Mouse (Mus musculus) layer of hippocampus, adult 8-10 months (tissue): ENCODE data around the gene Cfap43. TPM values are rescaled to one million over a fixed set of nuclear protein-coding genes. Genes with fewer than 3 reads are reported as not detected.

Experiments used
- DNase-seq, 2 experiments: peaks; one replicate each; pipeline ENCODE4 v3.0.0; 2022; ENCODE audit warnings: low spot score in 2 of 2
- total RNA-seq, 4 experiments: library from RNA; stranded (reverse); gene quantifications; 2 replicates each; pipeline ENCODE4 v1.2.4; 2022

Cfap43 gene
- total RNA-seq, 4 experiments from 2014 or later = 0.77 to 2.8 (median 1.7) TPM

DNA sequence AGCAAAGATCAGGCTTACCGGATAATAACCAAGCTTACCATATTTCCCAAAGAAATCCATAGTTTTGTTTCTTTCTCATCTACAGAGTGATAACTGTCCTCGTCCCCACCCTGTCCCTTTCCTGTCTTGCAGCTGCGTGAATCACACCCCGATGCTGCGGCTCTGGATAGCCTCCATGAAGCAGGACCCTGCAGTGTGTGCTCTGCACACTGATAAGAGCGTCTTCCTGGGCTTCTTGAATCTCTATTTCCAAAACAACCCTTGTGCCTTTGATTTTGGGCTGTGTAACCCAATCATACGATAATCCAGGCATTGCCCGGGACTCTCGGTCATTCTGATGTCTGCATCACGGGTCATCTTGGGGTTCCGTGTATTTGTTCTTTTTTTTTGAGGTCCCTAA, 33.2 kb downstream of the Cfap43 start:
- no peak for DNase-seq

DNA sequence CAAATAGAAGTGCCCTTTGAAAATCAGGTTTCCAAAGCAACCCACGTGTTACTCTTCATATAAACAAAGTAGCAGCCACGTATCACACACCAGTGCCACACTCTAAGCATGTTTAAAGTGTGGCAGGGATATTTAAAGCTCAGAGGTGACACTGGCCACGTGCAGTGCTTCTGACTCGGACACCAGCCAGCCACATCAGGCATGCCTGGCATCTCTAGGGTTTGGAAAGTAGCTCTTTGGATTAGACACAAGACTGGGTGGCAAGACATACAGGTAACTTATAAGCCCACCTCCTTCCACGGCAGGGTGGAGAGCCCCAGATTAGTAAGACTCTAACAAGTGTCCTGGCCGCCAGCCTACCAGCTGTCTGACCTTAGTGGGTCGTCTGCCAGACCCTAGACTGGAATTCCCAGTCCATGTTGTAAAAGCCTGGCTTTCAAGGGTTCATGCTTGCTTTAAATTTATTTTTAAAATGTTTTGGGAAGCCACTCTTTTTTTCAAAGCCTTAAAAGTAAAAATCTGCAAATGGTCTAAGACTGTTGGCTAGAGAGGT, 33.8 kb downstream of the Cfap43 start:
- no peak for DNase-seq

GRCm38 (mm10) chr19:47884296-47885085, 34.6 kb downstream of the Cfap43 start:
- DNase-seq = no peak

DNA sequence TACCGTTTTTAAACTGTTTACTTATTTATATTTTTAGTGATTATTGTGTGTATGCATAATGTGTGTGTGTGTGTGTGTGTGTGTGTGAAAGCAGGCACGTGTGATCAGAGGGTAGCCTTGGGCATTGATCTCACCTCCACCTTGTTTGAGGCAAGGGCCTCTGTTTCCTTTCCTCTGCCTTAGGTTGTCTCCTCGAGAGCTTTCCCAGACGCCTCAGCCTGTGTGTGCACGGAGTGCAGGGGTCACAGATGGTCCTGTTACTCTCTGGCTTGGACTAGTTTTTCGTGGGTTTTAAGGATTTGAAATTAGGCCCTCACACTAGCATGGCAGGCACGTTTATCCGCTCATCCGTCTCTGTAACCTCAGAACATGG, 36.2 kb downstream of the Cfap43 start:
- DNase-seq = no peak

- peak; percentile 27 to 74 for DNase-seq
Measured at GRCm38 (mm10) chr19:47882151-47882881, 36.8 kb downstream of the Cfap43 start.

- DNase-seq = no peak
Measured at GRCm38 (mm10) chr19:47881538-47881937, 37.5 kb downstream of the Cfap43 start.

DNA sequence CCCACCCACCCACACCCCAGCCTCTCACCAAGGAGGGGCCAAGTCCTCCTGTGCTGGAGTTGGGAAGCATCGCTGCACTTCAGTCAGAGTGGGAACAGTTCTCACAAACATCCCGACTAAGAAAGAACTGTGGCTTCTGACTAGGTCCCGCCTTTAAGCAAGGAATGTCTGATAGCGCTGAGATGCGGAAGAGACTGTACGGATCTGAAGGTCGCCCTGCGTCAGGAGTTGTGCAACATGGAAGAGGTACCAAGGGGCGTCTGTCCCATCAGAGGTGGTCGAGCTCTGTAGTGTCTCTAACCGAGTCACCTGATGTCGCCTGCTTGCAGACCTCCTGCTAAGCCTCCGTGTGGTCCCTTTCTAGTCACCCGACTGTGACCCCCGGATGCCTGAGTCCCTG, 42.8 kb downstream of the Cfap43 start:
- DNase-seq = no peak

GRCm38 (mm10) chr19:47871515-47871914, 47.6 kb downstream of the Cfap43 start:
- no peak for DNase-seq

- DNase-seq = no peak
Measured at GRCm38 (mm10) chr19:47870102-47870666, 48.9 kb downstream of the Cfap43 start.

GRCm38 (mm10) chr19:47869516-47869915, 49.6 kb downstream of the Cfap43 start:
- DNase-seq = no peak

GRCm38 (mm10) chr19:47868951-47869350, 50.1 kb downstream of the Cfap43 start:
- DNase-seq = no peak

GRCm38 (mm10) chr19:47867628-47868175, 51.4 kb downstream of the Cfap43 start:
- no peak for DNase-seq

DNA sequence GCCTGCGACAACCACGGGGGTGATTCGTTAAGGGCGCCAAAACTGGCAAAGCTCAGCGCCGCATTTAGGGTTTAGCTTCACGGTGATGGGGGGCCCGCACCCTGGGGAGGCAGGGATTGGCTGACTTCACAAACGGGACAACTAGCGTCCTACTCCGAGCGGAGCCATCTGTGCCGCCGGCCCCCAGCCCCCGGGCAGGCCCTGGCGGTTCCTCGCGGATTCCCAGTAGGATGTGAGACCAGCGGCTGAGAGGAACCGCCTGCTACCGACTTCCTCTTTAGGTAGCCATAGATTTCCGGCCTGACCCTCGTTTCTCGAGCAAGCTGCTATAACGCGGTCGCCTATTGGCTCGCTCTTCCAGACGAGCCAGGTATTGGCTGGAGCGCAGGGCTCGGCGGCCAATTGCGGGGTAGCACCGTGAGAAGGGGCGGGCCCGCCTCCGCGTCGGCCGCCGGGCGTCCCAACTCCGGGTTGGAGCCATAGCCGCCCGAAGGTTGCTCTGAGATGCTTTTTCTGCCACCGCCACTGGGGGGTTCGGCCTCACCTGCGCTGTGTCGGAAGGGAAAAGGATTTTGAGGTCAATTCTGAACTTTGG, 53.6 kb downstream of the Cfap43 start, which contains the start of gene Gsto2:
Gsto2 (plus strand) TSS at position 182 of the 595 bp plus-strand sequence.
- DNase-seq = peak; percentile 92 to 93

DNA sequence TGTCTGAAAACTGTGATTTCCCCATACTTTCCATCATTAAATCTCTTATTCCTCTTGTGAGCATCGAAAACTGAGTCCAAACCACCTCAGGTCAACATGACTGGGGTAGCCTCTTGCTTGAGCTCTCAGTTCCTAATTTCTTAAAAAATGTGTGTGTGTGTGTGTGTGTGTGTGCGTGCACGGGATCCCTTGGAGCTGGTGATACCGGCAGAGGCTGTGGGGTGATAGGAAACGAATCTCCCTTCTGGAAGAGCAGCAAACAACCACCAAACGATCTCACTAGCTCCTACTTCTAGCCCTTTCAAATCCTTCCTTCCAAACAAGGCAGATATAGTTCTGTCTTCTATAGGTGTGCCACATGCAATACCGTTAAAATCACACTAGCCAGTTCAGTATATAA, 54.4 kb downstream of the Cfap43 start:
- DNase-seq = no peak

GRCm38 (mm10) chr19:47864051-47864450, 55.0 kb downstream of the Cfap43 start:
- DNase-seq = no peak

- DNase-seq = no peak
Measured at GRCm38 (mm10) chr19:47862581-47862980, 56.5 kb downstream of the Cfap43 start.

- no peak for DNase-seq
Measured at GRCm38 (mm10) chr19:47859180-47859579, 59.9 kb downstream of the Cfap43 start.

DNA sequence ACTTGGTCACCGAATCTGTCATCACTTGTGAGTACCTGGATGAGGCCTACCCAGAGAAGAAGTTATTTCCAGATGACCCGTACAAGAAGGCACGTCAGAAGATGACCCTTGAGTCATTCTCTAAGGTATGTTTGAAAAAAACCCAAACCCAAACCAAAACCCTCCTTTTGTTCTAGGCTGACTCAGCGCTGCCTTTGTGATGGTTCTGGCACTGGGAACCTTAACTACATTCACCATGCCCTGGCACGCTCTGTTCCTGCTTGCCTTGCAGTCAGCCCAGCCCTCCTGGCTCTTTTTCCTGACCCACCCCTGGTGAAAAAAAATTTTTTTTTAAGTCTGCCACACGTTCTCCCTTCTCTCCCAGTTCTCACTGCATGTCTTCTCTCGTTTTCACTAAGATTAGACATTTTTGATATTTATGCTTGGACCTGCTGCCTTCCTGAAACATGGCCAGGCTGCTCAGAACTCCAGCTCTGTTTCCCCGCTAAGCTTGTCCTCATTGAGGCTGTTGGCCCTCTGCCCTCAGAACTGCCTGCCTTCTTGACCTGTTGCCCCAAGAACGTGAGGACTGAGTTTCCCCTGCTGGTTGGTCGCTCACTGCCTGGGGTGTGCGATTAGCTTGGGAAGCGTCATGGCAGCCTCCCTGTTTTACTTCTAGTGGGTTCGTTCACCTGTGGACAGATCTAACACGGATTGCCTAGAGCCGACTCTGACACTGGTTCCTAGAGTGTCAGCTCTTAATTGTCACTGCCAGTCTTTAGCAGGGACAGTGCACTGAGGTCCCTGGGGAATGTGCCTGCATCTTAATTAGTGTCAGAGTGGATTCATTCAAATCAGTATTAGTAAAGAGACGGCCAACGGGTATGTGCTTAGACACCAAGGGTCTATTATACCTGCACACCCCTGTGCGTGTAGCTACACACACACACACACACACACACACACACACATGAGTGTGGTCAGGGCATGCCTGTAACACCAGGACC, 60.8 kb downstream of the Cfap43 start:
- DNase-seq = no peak

DNA sequence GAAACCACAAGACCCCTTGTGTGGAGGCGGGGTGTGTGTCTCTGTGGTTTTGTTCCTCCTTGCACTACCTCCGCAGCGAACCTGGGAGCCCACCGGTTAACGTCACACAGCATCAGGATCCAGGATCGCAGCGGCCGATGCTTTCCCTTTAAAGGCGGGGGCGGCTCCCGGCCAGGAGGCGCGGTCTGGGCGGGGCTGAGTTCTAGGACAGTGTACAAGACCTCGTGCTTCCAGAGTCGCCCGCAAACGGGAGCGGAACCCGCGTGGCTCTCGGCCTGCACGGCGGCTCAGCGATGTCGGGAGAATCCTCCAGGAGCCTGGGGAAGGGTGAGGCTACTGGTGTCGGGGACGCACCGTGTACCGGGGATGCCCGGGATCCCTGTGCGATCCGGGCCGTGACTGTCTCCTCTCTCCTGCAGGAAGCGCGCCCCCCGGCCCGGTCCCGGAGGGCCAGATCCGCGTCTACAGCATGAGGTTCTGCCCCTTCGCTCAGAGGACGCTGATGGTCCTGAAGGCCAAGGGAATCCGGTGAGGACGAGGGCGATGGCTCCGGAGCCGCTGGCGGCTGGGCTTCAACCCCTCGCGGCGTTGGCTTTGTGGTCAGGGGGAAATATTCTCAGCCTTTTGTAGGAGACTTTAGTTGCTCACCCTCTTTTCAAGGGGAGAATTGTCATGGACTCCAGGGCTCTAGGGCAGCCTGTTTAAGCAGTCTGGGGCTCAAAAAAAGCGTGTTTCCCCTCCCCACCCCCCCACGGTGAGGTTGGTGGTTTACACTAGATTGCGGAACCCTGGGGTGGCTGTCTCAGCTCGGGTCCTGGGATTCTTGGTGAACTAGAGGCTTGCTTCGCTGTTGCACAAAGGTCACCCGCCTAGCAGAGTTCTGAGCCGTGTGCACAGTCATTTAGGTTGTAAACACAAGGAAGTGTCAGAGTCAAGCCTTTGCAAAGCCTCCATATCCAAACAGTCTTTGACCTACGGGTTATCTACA, 64.0 kb downstream of the Cfap43 start, which contains the start of gene Gsto1:
Gsto1 (plus strand) TSS at position 175 of the 988 bp plus-strand sequence.
- DNase-seq = peak; percentile 83 to 85
